Mouse (Mus musculus): Measurements from ENCODE around the gene Zcwpw1. TPM values are rescaled to one million over a fixed set of nuclear protein-coding genes. Genes with fewer than 3 reads are reported as not detected.

Zcwpw1 gene
- total RNA-seq, 1 experiment from 2014 or later, result 5.5 TPM

Other genes starting within 250 kb of the Zcwpw1 start
- not detected in 3 replicates for gene Actl6b, start 234.3 kb upstream of the Zcwpw1 start, total RNA-seq (2017)
- gene Tfr2, start 218.0 kb upstream of the Zcwpw1 start, total RNA-seq (2017), result 0.29 to 0.53 TPM (median 0.38 TPM) in 3 replicates
- gene Mospd3, start 186.7 kb upstream of the Zcwpw1 start, total RNA-seq (2017), result 3.0 to 5.9 TPM (median 5.8 TPM) in 3 replicates
- not detected in 3 replicates for gene Pcolce, start 174.0 kb upstream of the Zcwpw1 start, total RNA-seq (2017)
- not detected in 3 replicates for gene Fbxo24, start 158.8 kb upstream of the Zcwpw1 start, total RNA-seq (2017)
- gene Lrch4, start 158.7 kb upstream of the Zcwpw1 start, total RNA-seq (2017), result 34.9 to 86.0 TPM (median 77.2 TPM) in 3 replicates
- gene Gm20605, start 158.6 kb upstream of the Zcwpw1 start, total RNA-seq (2017), result 12.9 to 28.7 TPM (median 25.9 TPM) in 3 replicates
- 20.7 to 64.8 TPM (median 21.8 TPM) in 3 replicates for gene Sap25, start 146.5 kb upstream of the Zcwpw1 start, total RNA-seq (2017)
- 0.10 TPM in 1 of 3 replicates, not detected in the others for gene Irs3, start 142.1 kb upstream of the Zcwpw1 start, total RNA-seq (2017)
- gene Agfg2, start 103.1 kb upstream of the Zcwpw1 start, total RNA-seq (2017), result 7.7 to 11.8 TPM (median 9.0 TPM) in 3 replicates
- gene Nyap1, start 46.2 kb upstream of the Zcwpw1 start, total RNA-seq (2017), result 0.19 to 1.2 TPM (median 0.43 TPM) in 3 replicates
- 65.2 to 107 TPM (median 70.0 TPM) in 3 replicates for gene Tsc22d4, start 42.1 kb upstream of the Zcwpw1 start, total RNA-seq (2017)
- gene Ppp1r35, start 8.9 kb upstream of the Zcwpw1 start, total RNA-seq (2017), result 8.7 to 10.8 TPM (median 9.5 TPM) in 3 replicates
- gene Mepce, start 143 bp upstream of the Zcwpw1 start, total RNA-seq (2017), result 20.7 to 27.6 TPM (median 21.5 TPM) in 3 replicates
- 231 to 298 TPM (median 257 TPM) in 3 replicates for gene Pilra, start 48.5 kb downstream of the Zcwpw1 start, total RNA-seq (2017)
- gene Pilrb1, start 70.3 kb downstream of the Zcwpw1 start, total RNA-seq (2017), result 98.4 to 185 TPM (median 149 TPM) in 3 replicates
- gene Pilrb2, start 84.0 kb downstream of the Zcwpw1 start, total RNA-seq (2017), result 111 to 176 TPM (median 151 TPM) in 3 replicates
- gene Cyp3a13, start 133.8 kb downstream of the Zcwpw1 start, total RNA-seq (2017), result not detected in 3 replicates
- gene Gjc3, start 175.3 kb downstream of the Zcwpw1 start, total RNA-seq (2017), result 0.29 TPM in 1 of 3 replicates, not detected in the others
- gene Azgp1, start 193.7 kb downstream of the Zcwpw1 start, total RNA-seq (2017), result not detected in 3 replicates
- not detected in 3 replicates for gene Smok3a, start 233.5 kb downstream of the Zcwpw1 start, total RNA-seq (2017)
- not detected in 3 replicates for gene Smok3b, start 233.6 kb downstream of the Zcwpw1 start, total RNA-seq (2017)